Mouse (Mus musculus) embryonic fibroblast, embryonic 13.5 days (primary cell): ENCODE data around the gene Dcaf11.

Experiments
- CTCF ChIP-seq: IDR thresholded peaks from 2 replicates; pipeline ENCODE4 v1.5.1; 2011; ENCODE audit warnings: mild to moderate bottlenecking, control low read depth, low read length, moderate library complexity, borderline replicate concordance; ENCODE audit not compliant: insufficient read depth
- POLR2A ChIP-seq: IDR thresholded peaks from 2 replicates; pipeline ENCODE4 v1.6.1; 2011; ENCODE audit warnings: low read depth, mild to moderate bottlenecking, control low read depth, low read length, moderate library complexity

DNA sequence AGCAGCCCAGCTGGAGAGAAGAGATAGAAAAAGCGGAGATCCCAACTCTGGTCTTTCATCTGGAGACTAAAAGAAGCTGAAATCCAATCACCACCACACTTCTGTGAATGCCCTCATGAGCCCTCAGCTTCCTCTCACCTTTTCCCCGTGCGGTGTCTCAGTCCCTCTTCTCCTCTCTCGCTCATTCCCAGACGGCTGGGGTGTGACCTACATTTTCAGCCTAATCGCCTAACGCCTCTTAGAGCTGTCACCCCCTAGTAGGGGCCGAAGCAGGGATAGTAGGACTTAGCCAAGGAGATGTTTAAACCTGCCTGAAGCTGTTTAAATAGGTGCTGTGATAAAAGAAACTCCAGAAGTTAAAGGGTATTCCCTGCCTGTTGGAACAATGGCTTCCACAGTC is 35.0 kb upstream of the Dcaf11 start, which contains the start of gene Nrl:
- TF ChIP-seq CTCF, result no peak
- TF ChIP-seq POLR2A, result no peak
